Mouse (Mus musculus) hindbrain, postnatal 0 days (tissue): ENCODE measurements around the gene Gm9999. TPM values are rescaled to one million over a fixed set of nuclear protein-coding genes. Genes with fewer than 3 reads are reported as not detected.

Experiments used
- ATAC-seq: fragments of 200-750 bp; cut with Nextera tagmentation; 2 replicates; pipeline ENCODE4 v1.8.0; 2017; ENCODE audit warnings: mild to moderate bottlenecking, moderate TSS enrichment, moderate library complexity
- DNase-seq: peaks from one replicate; pipeline ENCODE4 v3.0.0-alpha.2; 2015; ENCODE audit warnings: low spot score
- H3K27ac ChIP-seq: fragments of 300-500 bp; sonication (generic); 2 replicates; pipeline ENCODE4 v1.5.1; 2014; ENCODE audit warnings: mild to moderate bottlenecking
- H3K27me3 ChIP-seq: fragments of 300-500 bp; sonication (generic); 2 replicates; pipeline ENCODE4 v1.6.1; 2014; ENCODE audit warnings: low read length, mixed read lengths; ENCODE audit not compliant: insufficient read depth
- H3K36me3 ChIP-seq: fragments of 300-500 bp; sonication (generic); 2 replicates; pipeline ENCODE4 v1.6.1; 2014; ENCODE audit warnings: low read length, mixed read lengths; ENCODE audit not compliant: insufficient read depth
- H3K4me1 ChIP-seq: fragments of 300-500 bp; sonication (generic); 2 replicates; pipeline ENCODE4 v1.6.1; 2014; ENCODE audit warnings: antibody characterized with exemption, low read length, mixed read lengths; ENCODE audit not compliant: insufficient read depth
- H3K4me2 ChIP-seq: fragments of 300-500 bp; sonication (generic); 2 replicates; pipeline ENCODE4 v1.6.1; 2014; ENCODE audit warnings: low read depth, mild to moderate bottlenecking, low read length, moderate library complexity, mixed read lengths
- H3K4me3 ChIP-seq: fragments of 300-500 bp; sonication (generic); 2 replicates; pipeline ENCODE4 v1.5.1; 2014; ENCODE audit warnings: low read length
- H3K9ac ChIP-seq: fragments of 300-500 bp; sonication (generic); replicated peaks from 2 replicates; pipeline ENCODE4 v1.6.1; 2014; ENCODE audit warnings: mild to moderate bottlenecking, low read length, moderate library complexity, mixed read lengths
- H3K9me3 ChIP-seq: fragments of 300-500 bp; sonication (generic); 2 replicates; pipeline ENCODE4 v1.6.1; 2016; ENCODE audit warnings: low read length, mixed read lengths
- CTCF ChIP-seq: IDR thresholded peaks from 2 replicates; pipeline ENCODE4 v1.5.1; 2016; ENCODE audit warnings: antibody characterized with exemption, control low read depth, low read depth
- WGBS: fragments of 180-500 bp; shearing (Covaris S2); extraction: QIAGEN DNeasy Blood & Tissue Kit; methylation state at CpG from one replicate; pipeline ENCODE4 v1.1.7; 2014; 5-methylcytosine and 5-hydroxymethylcytosine counted together
- polyA plus RNA-seq: library from polyadenylated mRNA; unstranded; fragments of >200 nt; fragmentation: Nextera tagmentation; extraction: Ambion mirVana; gene quantifications from 2 replicates; pipeline ENCODE4 v1.2.1, GENCODE M21; 2015
- total RNA-seq: library from RNA; depleted of rRNA; stranded (reverse); fragments of >200 nt; gene quantifications from 2 replicates; pipeline ENCODE4 v1.2.3, GENCODE M21; 2014

Gm9999 gene
- total and polyA plus RNA-seq, 2 experiments from 2014 or later = not detected

DNA sequence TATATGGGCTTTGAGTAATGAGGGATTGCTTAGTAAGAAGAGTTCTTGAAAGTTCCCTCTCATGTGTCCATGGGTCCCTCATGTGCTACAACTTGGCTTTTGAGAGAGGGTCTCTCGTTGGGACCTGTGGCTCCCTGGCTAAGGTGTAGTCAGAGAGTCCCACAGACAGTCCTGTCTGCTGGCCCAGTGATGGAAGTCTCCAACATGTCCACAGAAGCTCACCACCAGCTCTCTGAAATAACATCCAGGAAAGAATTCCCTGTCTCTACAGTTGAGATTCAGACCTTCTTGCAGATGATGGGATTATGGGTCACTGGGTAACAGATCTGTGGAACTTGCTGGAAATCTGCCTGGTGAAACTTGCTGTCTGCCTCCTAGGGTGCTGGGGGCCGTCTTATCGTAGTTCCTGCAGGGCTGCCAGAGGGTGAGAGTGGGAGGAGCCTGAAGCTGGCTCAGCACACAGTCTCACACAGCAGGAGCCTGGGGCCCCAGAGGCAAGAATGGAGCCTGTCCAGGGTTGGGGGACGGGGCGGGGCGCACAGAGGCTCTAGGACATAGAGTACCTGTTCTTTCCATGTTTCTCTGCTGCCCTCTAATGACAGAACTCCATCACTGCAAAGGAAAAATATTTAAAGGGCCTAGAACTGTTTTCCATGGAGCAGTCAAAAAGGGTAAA lies 32.1 kb downstream of the Gm9999 start:
- H3K9ac ChIP-seq = no peak overlapping the region

DNA sequence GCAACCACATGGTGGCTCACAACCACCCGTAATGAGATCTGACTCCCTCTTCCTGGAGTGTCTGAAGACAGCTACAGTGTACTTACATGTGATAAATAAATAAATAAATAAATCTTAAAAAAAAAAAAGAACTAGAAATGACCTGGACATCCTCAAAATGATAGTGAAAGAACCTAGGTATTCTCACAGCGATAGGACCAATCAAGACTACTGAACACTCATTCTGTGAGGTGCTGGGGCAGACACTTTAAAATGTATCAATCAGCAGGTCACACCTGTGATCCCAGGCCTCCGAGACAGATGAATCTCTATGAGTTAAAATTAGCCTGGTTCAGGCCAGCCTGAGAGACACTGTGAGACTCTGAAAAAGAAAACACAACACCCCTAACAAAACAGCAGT lies 33.2 kb downstream of the Gm9999 start:
- ATAC-seq (no peak), DNase-seq (no peak)
- no peak overlapping the region for H3K27ac ChIP-seq

More for the DNA sequence above, 32.1 kb downstream of the Gm9999 start:
- DNase-seq = peak; percentile 83
- peak; percentile 90 for ATAC-seq
- H3K4me1 ChIP-seq = no peaks in the 10 kb centered on the region
- H3K9me3 ChIP-seq = no peaks in the 10 kb centered on the region
- H3K36me3 ChIP-seq = no peaks in the 10 kb centered on the region
- H3K27ac ChIP-seq = 0 out of 2 replicates have a peak overlapping the region, but pooled peaks have one; percentile 20
- peak; percentile 76 for TF ChIP-seq CTCF
- no peak overlapping the region for H3K4me3 ChIP-seq
- peak overlapping the region; percentile 43 for H3K4me2 ChIP-seq
- no peaks in the 10 kb centered on the region for H3K27me3 ChIP-seq
- WGBS = 8% methylated on average over 6 of the region's 6 CpGs

DNA sequence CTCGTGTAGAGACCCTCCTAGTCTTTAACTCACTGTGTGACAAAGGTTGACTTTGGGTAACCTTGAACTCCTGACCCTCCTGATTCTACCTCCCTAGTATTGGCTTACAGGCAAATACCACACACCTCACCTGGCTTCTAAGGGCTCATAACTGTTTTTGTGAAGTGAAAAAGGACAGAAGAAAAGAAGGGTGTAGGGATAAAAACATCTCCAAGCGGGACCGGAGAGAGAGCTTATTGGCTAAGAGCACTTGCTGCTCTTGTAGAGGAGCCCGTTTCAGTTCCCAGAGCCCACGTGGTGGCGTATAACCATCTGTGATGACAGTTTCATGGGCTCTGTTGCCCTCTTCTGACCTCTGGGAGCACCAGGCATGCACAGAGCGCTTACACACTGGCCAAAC lies 33.8 kb downstream of the Gm9999 start:
- no peak for ATAC-seq
- WGBS = 72% methylated on average over 7 of the region's 7 CpGs

More for the DNA sequence above, 33.2 kb downstream of the Gm9999 start:
- H3K9ac ChIP-seq = no peak overlapping the region
- no peaks in the 10 kb centered on the region for H3K9me3 ChIP-seq
- no peak overlapping the region for H3K4me2 ChIP-seq
- WGBS = 82% methylated on average over 3 of the region's 3 CpGs
- H3K4me1 ChIP-seq = no peaks in the 10 kb centered on the region
- no peaks in the 10 kb centered on the region for H3K27me3 ChIP-seq
- H3K36me3 ChIP-seq = no peaks in the 10 kb centered on the region
- no peak for TF ChIP-seq CTCF
- no peak overlapping the region for H3K4me3 ChIP-seq

DNA sequence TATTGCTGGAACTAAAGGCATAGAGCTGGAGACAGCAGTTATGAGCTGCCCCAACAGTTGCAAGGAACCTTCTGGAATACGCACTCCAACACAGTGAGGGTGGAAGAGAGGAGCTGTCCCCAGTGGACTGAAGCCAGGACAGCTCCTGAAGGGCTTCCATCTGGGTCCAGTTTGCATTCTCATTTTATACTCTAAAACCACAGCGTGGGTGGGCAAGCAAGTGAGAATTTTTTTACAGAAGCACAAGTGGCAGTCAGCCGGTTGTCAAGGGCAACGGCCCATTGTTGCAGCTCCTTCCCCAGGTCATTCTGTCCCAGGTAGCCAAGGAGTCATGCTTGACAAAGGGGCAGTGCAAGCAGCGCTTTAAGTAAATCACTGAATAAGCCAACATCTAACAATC lies 36.3 kb downstream of the Gm9999 start:
- Histone ChIP-seq H3K4me3 (no peak overlapping the region), H3K27me3 (no peaks in the 10 kb centered on the region), H3K27ac (no peak overlapping the region), H3K9ac (no peak overlapping the region), H3K4me1 (no peaks in the 10 kb centered on the region), H3K9me3 (no peaks in the 10 kb centered on the region), H3K36me3 (no peaks in the 10 kb centered on the region), H3K4me2 (no peak overlapping the region)
- no peak for ATAC-seq
- no peak for DNase-seq
- no peak for TF ChIP-seq CTCF
- WGBS = 45% methylated on average over 5 of the region's 5 CpGs

More for the DNA sequence above, 33.8 kb downstream of the Gm9999 start:
- TF ChIP-seq CTCF = no peak
- no peaks in the 10 kb centered on the region for H3K36me3 ChIP-seq
- no peak for DNase-seq
- H3K4me2 ChIP-seq = no peak overlapping the region
- H3K9ac ChIP-seq = no peak overlapping the region
- no peak overlapping the region for H3K27ac ChIP-seq
- no peak overlapping the region for H3K4me3 ChIP-seq
- no peaks in the 10 kb centered on the region for H3K9me3 ChIP-seq
- no peaks in the 10 kb centered on the region for H3K27me3 ChIP-seq
- H3K4me1 ChIP-seq = no peaks in the 10 kb centered on the region

DNA sequence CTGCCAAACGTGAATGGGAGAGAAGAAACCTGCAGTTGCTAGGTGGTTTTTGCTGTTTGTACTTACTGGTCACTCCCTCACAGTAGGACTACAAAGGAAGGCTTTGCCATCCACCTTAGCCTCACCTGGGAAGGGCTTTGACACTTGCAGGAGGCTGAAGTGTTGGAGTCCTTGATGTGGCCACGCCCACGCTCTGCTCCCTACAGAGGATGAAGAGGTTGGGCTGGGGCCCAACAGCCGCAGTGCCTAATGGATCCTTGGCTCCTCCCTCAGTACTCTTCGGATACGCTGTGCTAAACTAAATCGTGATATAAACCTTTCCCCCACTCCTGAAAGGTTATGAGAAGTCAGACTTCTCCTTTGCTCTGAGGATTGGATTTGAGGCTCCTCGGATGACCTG lies 37.6 kb downstream of the Gm9999 start:
- Histone ChIP-seq H3K9me3 (no peaks in the 10 kb centered on the region), H3K4me2 (no peak overlapping the region), H3K36me3 (no peaks in the 10 kb centered on the region), H3K27ac (no peak overlapping the region), H3K4me3 (no peak overlapping the region), H3K27me3 (no peaks in the 10 kb centered on the region), H3K4me1 (no peaks in the 10 kb centered on the region), H3K9ac (no peak overlapping the region)
- 13% methylated on average over 8 of the region's 8 CpGs for WGBS
- DNase-seq (no peak), ATAC-seq (no peak)
- TF ChIP-seq CTCF = no peak

DNA sequence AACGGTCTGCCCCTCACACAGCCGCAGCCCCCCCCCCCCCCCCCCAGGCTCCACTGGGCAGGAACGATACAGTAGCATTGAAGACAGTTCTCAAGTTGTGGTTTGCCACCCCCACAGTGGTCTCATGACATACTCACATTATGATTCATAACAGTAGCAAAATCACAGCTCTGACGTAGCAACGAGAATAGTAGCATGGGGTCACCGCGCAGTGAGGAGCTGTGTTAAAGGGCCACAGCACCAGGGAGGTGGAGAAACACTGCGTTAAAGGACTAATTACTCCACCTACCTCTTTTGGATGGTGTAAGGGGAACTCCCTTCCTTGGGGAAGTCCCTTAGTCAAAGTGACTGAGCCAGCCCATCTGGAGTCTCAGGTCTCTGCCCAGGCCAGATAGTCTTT lies 39.1 kb downstream of the Gm9999 start:
- TF ChIP-seq CTCF = no peak
- Histone ChIP-seq H3K9ac (no peak overlapping the region), H3K27ac (no peak overlapping the region), H3K27me3 (no peaks in the 10 kb centered on the region), H3K9me3 (no peaks in the 10 kb centered on the region), H3K4me3 (no peak overlapping the region), H3K4me1 (no peaks in the 10 kb centered on the region), H3K36me3 (no peaks in the 10 kb centered on the region), H3K4me2 (no peak overlapping the region)
- no peak for DNase-seq
- ATAC-seq = no peak
- 59% methylated on average over 8 of the region's 8 CpGs for WGBS

DNA sequence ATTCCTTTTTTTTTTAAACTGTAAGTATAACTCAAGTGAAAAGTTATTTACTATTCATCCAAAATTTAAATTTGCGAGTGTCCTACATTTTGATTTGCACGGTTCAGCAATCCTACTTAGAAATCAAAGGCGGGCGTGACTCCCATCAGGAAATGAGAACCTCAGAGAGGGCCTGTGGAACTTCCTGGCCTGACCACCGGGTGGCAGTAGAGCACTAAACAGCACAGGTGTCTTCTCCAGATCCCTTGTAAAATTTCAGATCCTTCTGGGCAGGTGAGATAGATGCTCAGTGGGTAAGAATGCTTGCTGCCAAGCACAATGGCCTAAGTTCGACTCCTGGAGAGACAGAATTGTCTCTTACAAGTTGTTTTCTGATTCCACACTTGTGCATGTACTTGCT lies 40.1 kb downstream of the Gm9999 start:
- WGBS = 12% methylated on average over 6 of the region's 6 CpGs
- peak; percentile 87 for TF ChIP-seq CTCF
- Histone ChIP-seq H3K36me3 (no peaks in the 10 kb centered on the region), H3K27me3 (no peaks in the 10 kb centered on the region), H3K9me3 (no peaks in the 10 kb centered on the region), H3K4me2 (no peak overlapping the region), H3K4me1 (no peaks in the 10 kb centered on the region), H3K9ac (no peak overlapping the region), H3K27ac (no peak overlapping the region), H3K4me3 (no peak overlapping the region)
- DNase-seq (peak; percentile 85), ATAC-seq (peak; percentile 68)
